Mouse (Mus musculus) lung, postnatal 36 days (tissue): ENCODE data around the gene Zfhx3.
A peak's percentile ranks its signal among the peaks of the same experiment; 100 is the strongest.

Experiments used
- DNase-seq: peaks from one replicate; pipeline ENCODE4 v3.0.0; 2022; ENCODE audit warnings: mixed read lengths

Zfhx3 gene

DNA sequence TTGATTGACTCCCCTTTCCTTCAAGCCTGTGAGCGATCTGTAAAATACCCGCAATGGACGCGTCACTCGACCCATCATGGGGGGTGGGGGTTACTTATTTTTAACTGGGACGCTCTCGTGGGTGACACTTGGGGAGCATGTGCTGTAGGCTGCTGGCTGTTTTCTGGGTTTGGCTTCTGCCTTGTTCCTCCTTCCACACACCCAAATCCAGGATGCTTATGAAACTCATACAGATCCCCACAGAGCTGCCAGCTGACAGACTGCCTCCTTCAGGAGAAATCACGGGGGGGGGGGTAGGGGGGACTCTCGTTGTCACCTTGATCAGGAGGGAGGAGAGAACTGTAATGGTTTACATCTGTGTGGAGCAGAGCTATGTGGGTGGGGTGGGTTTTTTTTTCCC lies 966.6 kb downstream of the Zfhx3 start:
- DNase-seq = no peak

DNA sequence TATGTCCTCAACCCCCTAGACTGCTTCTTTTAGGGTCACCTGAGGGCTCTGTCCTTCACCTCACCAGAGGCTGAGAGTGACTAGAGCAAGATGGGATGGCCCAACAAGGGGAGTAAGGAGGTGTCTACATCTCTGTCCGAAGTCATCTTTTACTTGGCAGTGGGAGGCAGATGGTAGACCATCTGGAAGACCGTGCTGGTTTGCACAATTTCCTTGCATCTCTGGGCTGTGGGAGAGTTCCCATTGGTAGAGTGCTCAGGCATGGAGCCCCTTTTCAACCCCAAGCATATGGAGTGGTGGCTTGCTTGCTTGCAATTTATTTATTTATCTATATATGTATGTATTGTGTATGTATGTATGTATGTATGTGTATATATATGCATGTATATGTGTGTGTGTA lies 967.0 kb downstream of the Zfhx3 start:
- no peak for DNase-seq

DNA sequence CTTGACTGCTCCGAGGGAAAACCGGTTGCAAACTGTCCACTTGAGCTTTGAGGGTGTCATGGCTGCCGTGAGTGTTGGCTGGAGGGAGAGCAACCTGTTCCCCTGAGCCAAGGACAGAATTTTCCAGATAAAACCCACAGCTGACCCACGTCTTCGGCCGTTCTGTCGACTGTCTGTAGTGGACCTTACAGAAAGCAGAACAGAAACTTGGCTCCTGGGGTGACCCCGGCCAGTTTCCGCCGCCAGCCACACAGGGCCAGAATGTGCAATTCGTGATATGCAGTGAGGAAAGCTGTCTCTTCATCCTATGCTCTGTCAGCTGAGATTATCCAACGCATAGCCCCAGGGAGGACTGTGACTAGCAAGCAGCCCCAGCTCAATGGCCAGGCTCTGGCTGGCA lies 968.4 kb downstream of the Zfhx3 start:
- DNase-seq = no peak

DNA sequence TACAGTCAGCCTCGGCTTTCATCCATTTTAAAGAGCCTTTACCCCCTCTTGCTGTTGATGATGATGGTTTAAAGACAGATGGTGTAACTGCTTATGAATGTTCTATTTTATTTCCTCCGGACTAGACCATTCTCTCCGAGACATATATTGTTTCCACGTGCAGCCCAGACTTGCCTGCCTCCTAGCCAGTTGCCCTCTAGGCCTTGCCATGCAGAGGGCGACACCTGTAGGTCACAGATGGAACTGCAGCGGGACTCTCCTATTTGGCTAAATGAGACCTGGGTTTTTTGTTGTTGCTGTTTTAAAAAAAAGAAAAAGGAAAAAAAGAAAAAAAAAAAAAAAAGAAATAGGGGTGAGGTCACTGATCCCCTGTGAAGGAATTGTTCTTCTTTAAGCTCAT lies 969.1 kb downstream of the Zfhx3 start:
- DNase-seq = peak; percentile 95

DNA sequence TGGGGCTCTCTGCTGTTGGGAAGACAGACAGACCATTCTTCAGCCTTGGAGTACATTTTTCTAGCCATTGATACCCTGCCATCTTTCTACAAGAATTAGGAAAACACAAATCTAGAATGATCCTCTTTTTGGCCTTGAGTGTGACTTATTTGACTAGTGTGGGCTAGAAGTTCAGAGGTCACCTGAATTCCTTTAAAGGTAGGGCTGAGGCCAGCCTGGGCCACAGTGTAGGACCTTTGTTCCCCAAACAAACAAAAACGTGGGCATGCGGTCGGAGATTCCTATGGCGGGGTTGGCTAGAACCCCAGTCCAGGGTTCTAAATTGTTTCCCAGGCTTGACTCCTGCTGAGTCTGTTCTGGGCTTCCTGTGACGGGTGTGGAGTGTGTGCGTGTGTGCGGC lies 970.6 kb downstream of the Zfhx3 start:
- no peak for DNase-seq

DNA sequence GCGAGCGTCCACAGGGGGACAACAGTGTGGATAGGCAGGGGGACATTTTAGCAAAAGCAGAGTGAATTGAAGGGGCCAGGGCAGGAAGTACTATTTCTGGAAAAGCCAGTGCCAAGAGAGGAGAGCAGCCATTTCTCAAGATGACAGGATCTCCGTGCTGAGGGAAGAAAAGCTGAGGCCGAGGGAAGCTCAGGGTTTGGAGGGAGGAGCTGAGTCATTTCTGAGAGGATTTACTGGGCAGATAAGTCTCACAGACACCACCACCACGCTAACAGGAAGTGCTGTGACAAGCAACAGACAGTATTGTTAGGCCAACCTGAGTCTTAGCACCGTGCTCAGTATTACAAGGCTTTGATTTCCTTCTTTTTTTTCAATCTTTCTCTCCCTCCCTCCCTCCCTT lies 973.0 kb downstream of the Zfhx3 start:
- DNase-seq = no peak

DNA sequence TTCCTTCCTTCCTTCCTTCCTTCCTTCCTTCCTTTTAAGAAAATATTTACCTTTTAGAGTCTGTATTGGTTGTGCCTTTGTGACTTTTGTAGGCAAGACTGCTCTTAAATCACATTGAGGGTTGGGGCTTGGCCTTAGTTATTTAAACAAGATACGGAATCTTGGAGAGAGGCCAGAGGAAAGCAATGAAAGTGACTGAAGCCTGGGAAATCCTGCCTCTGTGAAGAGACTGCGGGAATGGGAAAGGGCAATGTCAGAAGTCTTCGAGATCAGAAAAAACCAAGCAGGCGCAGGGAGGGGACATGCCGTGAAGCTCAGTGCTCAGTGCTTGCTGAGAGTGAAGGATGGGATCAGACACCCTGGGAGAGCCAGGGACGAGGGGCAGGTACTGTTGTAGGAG lies 973.4 kb downstream of the Zfhx3 start:
- DNase-seq = peak; percentile 87

DNA sequence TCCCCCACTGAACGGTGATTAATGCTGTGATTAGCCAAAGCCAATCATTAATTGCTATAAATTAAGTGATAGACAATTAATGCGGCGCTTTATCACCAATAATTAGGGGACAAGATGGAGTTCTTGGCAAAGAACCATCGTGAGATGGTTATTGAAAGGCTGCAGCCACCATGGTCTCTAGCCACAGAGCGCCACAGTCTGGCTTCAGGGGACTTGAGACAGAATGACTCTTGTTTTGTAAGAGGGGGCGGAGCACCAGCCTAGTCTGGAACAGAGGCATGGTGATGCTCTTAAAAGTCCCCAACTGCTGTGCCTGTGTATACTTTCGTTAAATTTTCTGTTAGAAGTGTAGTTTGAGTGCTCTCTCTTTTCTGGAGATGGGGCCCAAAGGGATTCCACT lies 977.7 kb downstream of the Zfhx3 start:
- no peak for DNase-seq

DNA sequence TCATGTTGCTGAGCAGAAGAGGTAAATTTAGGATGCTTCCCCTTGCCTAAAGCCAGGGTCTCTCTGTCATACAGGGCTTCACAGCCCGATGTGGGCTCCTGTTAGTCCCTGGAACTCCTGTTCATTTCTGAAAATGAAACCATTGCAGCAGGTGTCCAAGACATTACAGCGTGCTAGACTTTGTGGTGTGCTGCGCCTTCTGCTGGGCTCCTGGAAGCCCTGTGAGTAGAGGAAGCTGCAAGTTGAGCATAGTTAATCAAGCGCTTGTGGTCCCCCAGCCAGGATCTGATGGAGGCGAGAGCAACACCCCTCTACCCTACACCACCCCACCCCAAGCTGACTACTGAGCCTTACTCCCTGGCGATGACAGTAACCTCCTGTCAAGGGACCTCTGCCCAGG lies 980.7 kb downstream of the Zfhx3 start:
- no peak for DNase-seq

DNA sequence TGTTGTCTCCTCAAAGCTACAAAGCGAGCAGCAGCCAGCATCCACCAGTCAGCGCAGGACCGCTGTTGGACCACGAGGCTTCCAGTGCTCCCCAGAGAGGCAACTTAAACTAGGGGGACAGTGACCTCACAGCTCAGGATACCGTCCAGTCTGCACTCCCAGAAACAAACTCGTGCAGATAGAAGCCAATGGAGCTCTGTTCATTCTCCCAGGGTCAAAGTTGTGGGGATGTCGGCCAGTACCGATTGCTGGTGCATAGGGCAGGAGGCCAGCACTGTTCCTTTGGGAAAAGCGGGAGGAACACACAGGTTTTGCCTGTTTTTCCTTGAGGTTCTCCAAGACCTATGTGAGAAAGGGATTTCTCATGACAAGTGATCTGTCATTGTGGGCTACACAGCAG lies 982.1 kb downstream of the Zfhx3 start:
- DNase-seq = no peak

DNA sequence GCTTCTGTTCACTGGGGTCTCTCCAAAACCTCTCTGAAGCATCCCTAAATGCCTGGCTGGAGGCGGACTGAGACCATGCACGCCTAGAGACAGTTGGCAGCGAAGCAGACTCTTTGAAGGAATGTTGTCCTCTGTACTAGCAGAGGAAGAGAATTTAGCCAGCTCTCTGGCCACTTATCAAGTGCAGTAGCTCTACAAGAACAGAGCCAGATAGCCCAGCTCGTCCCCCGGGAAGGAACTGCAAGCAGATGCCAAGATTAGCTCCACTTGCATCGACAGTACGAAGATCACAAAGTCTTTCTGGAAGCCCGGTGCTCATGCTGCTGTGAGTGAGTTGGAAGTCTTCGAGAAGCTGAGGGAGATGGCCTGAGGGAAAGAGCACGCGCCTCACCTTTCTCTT lies 983.7 kb downstream of the Zfhx3 start:
- DNase-seq = peak; percentile 21

DNA sequence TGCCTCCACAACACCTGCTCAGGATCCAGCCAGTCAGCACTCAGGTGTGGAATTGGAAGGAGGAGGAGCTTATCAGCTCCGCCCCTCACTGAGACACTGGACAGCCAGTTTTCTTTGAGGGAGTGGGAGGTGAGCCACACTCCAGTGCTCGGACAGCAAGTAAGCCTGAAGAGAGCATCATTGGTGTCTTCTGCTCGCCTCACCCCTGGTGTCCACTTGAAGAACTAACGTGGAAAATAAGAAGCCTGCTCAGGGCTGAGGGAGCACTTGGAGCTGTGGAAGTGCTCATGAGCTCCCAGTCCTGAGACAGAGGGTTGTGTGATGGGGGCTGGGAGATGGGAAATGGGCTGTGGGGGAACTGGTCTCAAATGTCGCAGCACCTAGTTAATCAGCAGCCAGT lies 988.2 kb downstream of the Zfhx3 start:
- no peak for DNase-seq

DNA sequence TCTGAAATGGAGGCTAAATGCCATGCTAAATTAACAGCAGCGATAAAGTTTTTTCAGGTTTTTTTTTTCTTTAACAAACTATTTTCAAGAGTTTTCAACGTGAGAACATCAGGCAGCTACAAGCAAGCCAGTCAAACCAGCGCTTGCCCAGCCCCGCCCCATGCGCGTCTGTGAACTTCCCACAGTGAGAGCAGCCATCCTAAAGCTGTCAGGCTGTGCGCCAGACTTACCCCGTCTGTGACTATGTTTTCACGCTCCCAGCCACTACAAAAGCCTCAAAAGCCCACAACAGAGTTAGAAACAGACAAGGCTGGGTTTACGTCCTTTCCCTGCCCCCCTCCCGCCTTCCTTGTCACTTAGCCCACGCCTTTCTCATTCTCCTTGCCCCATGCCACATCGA lies 989.4 kb downstream of the Zfhx3 start:
- DNase-seq = peak; percentile 24

DNA sequence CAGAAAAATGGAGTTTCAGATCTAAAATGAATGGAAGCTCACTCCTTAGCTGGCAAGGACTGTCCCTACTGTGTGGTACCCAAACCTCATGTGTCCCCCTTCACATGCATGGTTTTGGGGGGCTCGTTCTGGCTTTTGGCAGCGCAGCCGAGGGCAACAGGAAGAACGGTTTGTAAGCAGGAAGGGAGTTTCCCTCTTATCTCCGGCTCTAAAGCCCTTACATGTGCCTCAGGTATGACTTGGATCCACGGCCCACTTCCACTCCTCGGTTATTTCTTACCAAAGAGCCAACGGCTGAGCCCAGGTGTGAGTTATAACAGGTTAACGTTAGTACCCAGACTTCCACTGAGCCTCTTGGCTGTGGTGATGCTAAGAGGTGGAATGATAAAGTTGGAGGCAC lies 990.3 kb downstream of the Zfhx3 start:
- DNase-seq = no peak

DNA sequence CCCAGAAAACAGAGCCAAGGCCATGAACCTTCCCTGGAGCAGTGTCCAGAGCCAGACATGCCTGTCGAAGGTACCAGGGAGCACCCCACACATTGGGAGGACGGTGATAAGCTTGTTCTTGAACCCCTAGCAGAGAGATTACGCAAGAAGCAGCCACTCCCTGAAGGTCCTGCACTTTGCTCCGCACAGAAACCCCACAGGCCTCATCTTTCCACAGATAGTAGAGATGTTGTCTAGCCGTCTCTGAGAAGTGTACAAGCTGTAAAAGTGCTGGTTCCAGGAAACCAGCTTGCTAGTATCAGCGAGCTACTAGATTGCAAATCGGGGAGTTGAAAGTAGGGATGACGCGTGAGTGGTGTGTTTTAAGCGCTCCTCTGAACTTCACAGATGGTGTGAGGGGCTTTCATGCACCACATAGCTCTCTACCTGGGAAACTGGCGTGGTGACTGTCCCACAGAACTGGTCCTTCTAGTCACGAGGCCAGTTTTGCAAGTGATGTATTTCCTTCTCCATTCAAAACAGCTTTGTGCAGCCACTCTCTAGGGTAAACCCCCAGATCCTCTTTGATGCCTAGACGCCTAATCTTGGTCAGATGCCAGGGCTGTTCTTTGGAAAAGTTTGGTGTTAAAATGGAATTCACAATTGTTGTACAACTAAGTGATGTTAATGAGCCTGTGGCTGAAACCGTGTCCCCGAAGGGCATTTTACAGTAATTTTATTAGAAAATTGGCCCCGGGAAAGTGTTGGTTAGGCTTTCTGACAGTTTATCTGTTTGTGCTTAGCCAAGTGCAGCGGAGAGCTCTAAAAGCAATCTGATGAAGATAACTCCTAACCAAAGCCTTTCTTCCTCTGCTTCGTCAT lies 993.6 kb downstream of the Zfhx3 start:
- no peak for DNase-seq

DNA sequence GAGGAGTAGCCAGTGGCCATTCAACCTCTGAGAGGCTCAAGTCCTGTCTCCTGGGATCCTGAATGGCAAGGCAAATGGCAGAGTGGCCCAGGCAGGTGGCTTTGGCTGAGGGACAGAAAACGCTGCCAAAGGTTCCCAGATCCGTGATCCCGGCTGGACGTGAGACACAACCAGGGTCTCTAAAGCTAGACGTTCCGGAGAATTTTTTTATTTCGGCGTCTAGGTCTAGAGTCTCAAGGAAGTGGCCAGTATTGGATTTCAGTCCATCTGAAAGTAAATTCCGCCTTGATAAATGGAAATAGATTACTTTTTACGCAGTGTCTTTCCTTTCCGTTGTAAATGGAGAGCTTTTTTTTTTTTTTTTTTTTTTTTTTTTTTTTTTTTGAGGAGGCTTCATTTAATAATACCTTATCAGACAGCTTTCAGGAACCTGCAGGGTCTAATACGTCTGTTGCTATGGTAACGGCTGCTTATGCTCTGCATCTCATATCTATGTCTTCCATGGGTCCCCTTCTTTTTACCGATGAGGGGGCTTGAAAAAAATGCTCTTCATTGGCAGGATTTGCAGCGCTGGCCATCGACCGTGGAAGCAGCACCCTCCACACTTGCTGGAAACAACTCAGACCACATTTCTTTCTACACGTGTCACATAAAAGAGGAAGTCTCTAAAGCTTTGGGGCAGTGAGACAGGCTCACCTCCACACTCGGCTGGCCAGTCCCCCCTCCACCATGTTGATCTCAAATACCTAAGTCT lies 994.4 kb downstream of the Zfhx3 start:
- no peak for DNase-seq

DNA sequence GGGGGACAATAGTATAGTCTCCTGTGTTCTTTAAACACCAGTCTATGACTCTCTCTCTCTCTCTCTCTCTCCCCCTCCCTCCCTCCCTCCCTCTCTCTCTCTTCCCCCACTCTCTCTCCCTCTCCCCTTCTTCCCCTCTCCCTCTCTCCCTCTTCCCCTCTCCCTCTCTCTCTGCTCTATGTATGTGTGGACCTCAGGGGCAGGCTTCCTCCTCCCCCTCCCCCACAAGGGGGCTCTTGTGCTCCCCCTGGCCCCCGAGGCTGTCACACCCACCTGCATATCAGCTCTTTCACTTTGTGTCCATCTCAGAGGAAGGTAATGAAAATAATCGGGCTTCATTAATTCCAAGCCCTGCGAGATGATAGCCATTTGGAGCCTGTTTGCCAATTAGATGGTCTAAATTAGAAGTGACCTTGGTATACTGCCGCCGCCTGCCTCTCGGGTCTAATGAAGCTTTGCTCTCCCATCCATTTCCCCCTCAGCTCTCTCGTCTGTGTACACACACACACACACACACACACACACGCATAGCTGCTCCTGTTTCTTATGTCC lies 995.5 kb downstream of the Zfhx3 start:
- no peak for DNase-seq

DNA sequence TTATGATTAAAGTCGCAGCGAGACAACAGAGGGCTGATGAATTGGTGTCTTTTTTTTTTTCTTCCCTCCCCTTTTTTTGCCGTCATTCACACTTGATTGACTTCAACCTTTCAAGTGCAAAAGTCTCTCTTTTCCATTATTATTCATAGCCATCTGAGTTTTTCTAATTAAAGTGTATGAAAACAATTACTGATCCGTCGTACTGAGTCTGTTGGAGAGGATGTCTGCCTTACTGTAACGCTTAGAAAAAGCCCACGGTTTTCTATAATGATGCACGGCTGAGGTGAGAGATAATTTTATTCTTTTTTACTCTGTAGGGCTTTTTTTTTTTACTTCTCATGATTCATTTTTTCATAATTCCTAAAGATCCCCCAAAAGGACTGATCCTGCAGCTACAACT lies 1000.2 kb downstream of the Zfhx3 start:
- no peak for DNase-seq

DNA sequence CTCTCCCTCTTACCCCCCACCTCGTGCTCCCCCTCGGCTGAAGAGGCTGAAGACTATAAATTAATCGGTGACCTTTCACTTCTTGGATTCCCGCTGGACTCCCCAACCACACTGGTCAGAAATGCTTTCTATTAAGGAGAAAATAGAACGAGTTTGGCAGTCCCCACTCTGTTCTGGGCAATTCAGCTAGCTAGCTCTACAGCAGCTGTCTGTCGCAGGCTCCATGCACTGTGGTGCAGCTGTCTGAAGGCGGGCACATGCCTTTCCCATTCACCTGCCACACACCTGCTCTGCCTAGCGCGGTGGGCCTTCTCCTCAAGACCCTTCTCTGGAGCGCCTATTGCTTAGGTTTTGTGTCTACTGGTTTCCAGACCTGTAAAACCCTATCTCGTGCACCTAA lies 1000.7 kb downstream of the Zfhx3 start:
- no peak for DNase-seq

DNA sequence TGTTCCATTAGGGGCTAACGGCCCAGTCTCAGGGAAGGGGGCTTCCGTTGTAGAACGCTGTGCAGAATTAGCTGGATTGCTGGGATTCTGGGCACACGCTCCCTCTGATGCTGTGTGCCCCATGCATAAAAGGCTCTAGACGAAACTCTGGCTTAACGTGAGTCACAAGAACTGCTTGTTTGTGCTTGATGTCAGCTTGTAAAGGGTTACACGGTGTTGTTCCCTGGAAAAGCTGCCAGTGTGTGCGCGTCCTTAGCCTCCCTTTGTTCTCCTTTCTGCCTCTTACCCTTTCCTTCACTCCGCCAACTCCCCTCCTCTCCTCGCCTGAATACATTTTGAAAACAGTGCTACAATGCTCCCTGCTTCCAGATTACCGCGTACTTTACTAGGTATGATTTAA lies 1001.9 kb downstream of the Zfhx3 start:
- DNase-seq = no peak

DNA sequence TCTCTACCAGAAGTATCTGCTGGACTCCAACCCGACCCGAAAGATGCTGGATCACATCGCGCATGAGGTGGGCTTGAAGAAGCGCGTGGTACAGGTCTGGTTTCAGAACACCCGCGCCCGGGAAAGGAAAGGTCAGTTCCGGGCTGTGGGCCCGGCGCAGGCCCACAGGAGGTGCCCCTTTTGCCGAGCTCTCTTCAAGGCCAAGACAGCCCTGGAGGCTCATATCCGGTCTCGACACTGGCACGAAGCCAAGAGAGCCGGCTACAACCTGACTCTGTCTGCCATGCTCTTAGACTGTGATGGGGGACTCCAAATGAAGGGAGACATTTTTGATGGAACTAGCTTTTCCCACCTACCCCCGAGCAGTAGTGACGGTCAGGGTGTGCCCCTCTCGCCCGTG lies 1007.9 kb downstream of the Zfhx3 start:
- DNase-seq = no peak

DNA sequence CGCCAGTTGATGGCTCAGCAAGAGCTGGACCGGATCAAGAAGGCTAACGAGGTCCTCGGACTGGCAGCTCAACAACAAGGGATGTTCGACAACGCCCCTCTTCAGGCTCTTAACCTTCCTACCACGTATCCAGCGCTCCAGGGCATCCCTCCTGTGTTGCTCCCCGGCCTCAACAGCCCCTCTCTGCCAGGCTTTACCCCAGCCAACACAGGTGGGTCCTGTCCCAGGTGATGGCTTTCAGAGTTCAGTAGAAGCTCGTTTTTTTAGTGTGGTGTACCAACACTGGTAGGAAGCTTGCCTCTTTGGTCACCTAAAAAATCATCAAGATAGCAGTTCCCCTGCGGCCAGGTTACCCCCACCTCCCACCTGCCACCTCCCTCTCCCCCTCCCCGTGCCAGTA lies 1009.1 kb downstream of the Zfhx3 start:
- no peak for DNase-seq

DNA sequence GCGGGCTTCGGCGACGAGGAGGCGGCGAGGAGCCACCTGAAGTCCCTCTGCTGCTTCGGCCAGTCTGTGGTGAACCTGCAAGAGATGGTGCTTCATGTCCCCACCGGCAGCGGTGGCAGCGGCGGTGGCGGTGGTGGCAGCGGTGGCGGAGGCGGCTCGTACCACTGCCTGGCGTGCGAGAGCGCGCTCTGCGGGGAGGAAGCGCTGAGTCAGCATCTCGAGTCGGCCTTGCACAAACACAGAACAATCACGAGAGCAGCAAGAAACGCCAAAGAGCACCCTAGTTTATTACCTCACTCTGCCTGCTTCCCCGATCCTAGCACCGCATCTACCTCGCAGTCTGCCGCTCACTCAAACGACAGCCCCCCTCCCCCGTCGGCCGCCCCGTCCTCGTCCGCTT lies 1014.0 kb downstream of the Zfhx3 start:
- no peak for DNase-seq

DNA sequence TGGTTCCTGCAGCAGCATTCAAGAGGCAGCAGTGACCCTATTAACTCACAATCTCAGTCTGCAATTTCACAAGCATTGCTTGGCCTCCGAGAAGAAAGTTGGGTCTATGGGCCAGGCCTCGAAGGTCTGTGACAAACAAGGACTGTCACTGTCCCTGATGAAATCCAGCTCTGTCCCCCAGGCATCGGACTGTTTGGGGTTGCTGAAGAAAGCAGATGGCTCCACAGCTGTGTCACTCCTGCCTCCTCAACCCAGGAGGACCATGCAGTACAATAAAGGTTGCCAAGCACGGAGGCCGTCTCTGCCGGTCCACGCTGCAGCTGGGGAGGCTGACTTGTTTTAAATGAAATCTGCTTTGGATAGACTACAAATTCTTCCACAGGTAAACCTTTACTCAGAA lies 1020.1 kb downstream of the Zfhx3 start:
- DNase-seq = no peak
